Mouse (Mus musculus): ENCODE measurements at regions not wholly inside any gene's neighbourhood (a gene's known extent, or its start where the extent isn't known, plus 50 kb on each side); places are given as distances from the start of the nearest gene placed in this dataset.

DNA sequence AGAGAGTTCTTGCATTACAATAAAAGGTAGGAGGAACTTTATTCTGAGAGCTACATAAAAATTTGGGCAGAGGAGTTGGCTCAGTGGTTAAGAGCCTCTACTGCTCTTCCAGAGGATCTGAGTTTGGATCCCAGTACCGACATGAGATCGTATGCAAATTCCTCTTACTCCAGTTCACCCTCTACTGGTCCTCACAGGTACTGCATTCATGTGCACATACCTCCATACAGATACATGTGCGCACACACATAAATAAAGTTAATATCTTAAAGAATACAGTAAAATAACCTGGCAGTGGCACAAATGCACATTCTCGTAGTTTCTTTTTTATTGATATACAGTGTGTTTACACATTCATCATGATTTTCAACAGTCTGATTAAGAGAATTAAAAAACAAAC is 232.4 kb downstream of the Vps13c start:
- DNase-seq (ENCODE audit: extremely low spot score, low spot score), result no peak

DNA sequence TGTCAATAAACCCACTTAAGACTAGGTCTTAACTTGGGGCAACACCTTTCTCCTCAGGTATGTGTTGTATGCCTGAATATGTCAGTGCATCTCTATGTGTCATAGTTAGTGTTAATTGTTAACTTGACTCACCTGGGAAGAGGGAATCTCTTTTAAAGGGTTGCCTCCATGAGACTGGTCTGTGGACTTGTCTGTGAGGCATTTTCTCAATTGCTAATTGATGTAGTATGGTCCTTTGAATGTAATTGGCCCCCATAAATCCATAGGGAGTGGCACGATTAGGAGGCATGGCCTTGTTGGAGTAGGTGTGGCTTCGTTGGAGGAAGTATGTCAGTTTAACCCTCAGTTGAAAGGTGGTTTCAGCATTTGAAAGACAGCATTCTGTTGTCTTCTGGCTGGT is 237.1 kb downstream of the Vps13c start:
- no peak for DNase-seq (ENCODE audit: extremely low spot score, low spot score)

GRCm38 (mm10) chr9:68083341-68083740 is 243.1 kb downstream of the Vps13c start:
- DNase-seq (ENCODE audit: extremely low spot score, low spot score), result no peak

DNA sequence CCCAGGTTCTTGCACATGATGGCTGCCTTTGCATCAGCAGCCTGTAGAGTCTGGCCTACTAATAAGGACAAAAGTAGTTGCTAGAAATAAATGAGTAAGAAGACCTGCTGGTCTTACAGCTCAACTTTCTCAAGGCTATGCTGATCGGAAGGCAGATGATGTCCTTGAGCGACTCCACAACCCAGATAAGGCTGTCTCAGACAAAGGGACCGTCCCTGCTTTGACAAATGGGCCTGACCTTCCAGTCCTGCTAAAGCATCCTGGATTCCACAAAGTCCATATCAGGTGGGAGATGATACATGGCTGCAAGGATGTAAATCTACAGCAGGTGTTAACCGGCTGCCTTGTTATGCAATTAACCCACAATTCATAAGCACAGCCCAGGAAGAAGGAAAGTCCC is 244.8 kb downstream of the Vps13c start:
- DNase-seq (ENCODE audit: extremely low spot score, low spot score), result no peak

DNA sequence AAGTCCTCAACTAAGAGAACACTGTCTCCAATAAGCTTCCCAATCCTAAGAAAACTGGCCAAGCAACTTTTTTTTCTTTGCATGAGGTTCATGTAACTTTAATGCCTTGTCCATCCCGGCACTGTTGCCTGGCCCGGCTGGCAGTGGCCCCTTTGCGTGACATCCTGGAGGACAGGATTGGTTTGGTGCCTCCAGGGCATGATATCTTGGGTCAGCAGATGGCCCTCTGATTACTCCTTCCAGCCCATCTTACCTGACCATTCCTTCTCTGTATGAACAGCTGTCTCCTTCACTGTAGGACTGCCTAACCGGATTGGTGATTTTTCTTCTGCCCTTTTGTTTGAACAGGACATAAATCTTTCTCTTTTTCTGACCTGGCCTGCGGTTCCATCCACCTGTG is 254.4 kb downstream of the Vps13c start:
- no peak for DNase-seq (ENCODE audit: extremely low spot score, low spot score)

GRCm38 (mm10) chr9:68109841-68110240 is 269.6 kb downstream of the Vps13c start:
- DNase-seq (ENCODE audit: extremely low spot score, low spot score), result no peak

DNA sequence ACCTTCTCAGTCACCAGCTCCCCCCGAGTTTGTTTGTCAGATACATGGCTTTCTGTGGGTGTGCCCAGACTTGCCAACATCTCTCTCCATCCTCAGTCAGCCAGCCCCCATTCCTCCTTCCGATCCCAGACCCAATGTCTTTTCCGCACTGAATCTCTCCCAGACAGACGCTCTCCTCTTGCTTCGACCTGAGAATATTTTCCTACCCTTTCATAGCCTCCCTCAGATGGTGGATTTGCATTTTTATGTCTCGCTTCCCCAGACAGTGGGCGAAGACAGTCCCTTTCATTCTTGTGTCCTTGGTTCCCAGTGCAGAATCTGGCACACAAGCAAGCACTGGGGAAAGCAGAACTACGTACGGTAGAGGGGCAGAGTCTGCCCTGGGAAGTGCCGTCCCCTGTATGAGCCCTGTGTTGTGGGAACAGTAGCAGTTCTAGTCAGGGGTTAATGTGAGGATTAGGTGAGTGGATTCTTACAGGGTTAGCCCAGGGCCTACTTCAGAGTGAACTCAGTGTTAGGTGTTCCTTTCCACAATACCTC is 275.0 kb downstream of the Vps13c start:
- DNase-seq (ENCODE audit: extremely low spot score, low spot score), result no peak

- no peak for DNase-seq (ENCODE audit: extremely low spot score, low spot score)
Measured at GRCm38 (mm10) chr9:68116221-68116741, 276.1 kb downstream of the Vps13c start.

GRCm38 (mm10) chr9:68118266-68118665 is 278.1 kb downstream of the Vps13c start:
- DNase-seq (ENCODE audit: extremely low spot score, low spot score), result no peak

DNA sequence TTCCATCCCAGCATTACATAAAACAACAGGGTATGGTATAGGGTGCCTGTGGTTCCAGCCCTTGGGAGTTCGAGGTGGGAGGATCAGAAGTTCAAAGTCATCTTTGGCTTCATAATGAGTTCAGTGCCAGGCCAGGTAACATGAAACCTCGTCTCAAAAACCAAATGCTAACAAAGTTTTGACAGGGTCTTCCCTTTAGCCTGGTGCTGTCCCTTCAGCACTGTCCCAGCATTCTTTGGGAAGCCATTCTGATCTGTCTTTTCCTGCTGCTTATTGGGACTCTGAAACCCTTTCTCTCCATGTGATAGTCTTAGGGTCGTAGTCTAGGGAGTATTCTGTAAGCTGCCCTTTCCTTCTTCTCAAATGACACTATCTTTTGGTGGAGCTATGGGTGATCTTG is 282.1 kb downstream of the Vps13c start:
- DNase-seq (ENCODE audit: extremely low spot score, low spot score), result peak; percentile 19

DNA sequence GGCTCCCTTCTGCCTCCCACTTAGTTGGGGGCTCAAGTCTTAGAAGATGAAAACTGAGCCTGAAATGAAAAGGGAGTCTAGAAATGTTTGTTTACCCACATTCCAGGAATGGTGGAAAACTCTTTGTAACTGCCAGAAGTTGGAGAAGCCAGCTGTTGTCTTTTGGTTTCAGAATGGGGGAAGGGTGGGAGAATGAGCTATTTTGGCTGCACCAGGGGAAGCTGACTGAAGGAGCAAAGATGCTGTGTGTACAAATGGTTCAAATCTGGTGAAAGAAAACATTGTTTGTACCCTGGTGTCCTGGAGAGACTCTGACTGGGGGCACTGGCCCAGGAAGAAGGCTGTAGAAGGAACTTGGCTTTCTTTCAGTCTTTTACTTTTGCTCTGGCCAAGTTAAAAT is 291.1 kb downstream of the Vps13c start:
- DNase-seq (ENCODE audit: extremely low spot score, low spot score), result no peak

GRCm38 (mm10) chr9:68135446-68136050 is 295.4 kb downstream of the Vps13c start:
- no peak for DNase-seq (ENCODE audit: extremely low spot score, low spot score)

GRCm38 (mm10) chr9:68162813-68163570 is 322.8 kb downstream of the Vps13c start:
- no peak for DNase-seq (ENCODE audit: extremely low spot score, low spot score)

DNA sequence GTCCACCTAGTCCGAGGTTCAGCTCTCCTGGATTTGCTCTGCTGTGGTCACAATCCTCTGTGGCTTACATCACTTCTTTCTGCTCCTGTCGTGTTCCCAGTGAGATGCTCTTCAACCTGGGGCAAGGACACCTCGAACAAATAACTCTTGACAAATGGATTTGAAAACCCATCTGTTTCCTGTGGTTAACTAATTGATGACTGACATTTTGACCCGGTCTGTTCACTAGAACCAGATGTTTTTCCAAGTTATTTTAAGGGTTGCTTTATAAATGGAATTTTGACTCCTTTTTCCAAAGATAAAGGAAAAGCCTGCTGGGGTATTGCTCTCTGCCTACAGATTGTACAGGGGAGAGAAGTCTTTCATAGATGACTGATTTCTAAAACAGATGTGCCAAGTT is 326.4 kb downstream of the Vps13c start:
- DNase-seq (ENCODE audit: extremely low spot score, low spot score), result no peak

- no peak for DNase-seq (ENCODE audit: extremely low spot score, low spot score)
Measured at GRCm38 (mm10) chr9:68188921-68189320, 348.7 kb downstream of the Vps13c start.

DNA sequence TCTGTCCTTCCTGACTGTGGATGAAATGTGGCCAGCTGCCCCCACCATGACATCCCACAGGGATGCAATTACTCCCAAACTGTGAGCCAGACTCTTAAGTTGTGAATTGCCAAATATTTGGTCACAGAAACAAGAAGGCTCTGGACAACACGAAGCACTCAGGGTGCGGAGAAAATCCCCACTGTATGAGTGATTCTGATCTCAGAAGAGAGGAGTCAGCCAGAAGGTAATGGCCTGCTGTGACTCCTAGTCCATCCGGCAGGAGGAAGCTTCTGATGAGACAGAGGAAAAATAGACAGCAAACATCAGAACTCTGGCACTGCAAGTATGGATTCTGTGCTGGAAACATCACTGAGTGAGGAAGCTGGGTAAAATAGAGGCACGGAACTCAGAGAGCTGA is 359.6 kb downstream of the Vps13c start:
- no peak for DNase-seq (ENCODE audit: extremely low spot score, low spot score)

- no peak for DNase-seq (ENCODE audit: extremely low spot score, low spot score)
Measured at GRCm38 (mm10) chr9:68201031-68201430, 360.8 kb downstream of the Vps13c start.

- no peak for DNase-seq (ENCODE audit: extremely low spot score, low spot score)
Measured at GRCm38 (mm10) chr9:68225694-68226093, 385.5 kb downstream of the Vps13c start.

DNA sequence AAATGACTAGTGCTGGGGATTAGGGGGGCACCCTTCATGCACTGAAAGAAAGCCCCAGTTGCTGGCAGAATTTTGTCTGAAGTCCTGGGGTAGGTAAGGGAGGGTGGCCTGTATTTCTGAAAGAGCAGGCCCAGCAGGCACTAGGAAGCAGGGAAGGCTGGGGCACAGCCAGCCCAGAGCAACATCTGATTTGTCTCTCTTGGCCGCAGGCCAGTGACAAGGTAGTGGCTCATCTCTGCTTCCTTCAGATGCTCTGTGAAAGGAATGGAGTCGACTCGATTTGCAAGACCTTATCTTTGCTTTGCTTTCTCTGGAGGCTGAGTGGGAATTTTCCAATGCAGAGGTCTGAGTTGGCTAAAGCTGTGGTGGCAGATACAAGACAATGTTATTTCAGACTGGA is 390.9 kb downstream of the Vps13c start:
- DNase-seq (ENCODE audit: extremely low spot score, low spot score), result no peak

DNA sequence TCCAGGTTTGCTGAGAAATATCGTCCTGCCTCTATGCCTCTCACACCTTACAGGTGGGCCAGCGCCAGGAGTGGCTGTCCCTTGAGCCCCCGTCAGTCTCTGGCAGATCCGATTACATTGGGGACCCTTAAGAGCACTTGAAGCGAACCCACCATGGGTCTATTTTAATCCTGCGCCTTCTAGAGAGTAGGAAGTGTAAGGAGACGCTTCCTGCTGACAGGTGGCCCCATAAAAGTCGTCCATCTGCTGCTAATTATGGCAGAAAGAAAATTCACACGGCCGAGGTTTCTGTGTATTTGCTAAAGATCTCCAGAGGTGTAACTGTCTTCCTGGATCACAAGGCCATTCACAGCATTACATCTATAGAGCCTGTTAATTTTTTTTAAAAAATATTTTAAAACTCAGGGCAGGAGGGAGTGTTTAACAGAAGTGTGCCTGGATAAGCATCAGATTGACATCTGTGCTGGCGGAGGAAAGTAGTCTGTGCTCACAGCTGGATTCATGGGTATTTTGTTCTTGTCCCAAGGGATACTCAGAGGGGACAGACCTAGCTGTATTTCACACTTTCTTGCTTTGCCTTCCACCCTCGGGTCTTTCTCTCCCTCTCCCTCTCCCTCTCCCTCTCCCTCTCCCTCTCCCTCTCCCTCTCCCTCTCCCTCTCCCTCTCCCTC is 394.9 kb downstream of the Vps13c start:
- DNase-seq (ENCODE audit: extremely low spot score, low spot score), result no peak

DNA sequence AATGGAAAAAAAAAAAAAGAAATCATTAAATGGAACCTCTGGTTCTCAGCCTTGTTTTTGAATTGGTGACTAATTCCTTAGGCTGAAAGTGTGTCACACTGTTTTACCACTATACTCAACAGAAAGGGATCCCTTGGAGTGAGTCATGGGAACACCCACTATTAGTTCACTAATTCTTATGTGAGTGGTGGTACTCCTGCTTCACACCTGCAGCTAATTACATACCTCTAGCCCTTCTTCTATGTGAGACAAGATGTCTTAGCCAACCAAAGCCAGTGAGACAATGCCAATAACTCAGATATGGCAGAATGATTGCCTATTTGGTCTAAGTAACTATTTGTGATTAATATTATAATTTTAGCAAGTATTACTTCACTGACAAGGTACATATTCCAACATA is 398.9 kb downstream of the Vps13c start:
- DNase-seq (ENCODE audit: extremely low spot score, low spot score), result no peak

DNA sequence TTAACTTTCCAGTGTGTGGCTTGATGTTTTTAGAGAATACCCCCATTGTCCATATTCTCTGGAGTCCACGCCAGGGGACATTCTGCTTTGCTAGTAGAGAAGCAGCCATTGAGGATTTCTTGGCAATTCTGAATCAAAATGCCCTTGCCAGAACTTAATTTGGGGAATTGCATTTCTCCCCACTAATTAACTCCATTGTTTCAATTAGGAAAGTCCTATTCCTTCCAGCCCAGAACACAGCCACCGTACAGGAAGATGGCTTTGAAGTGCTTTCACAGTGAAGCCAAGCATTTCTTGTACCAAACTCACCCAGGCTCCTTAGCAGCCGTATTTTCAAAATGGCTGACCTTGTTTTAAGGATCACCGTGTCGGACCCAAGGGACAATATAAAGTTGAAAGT is 399.4 kb downstream of the Vps13c start:
- no peak for DNase-seq (ENCODE audit: extremely low spot score, low spot score)

Measured in neural tube, embryonic 10.5 days (tissue).